Mouse (Mus musculus): ENCODE measurements around the gene Gmnc.

Gene Gmnc

DNA sequence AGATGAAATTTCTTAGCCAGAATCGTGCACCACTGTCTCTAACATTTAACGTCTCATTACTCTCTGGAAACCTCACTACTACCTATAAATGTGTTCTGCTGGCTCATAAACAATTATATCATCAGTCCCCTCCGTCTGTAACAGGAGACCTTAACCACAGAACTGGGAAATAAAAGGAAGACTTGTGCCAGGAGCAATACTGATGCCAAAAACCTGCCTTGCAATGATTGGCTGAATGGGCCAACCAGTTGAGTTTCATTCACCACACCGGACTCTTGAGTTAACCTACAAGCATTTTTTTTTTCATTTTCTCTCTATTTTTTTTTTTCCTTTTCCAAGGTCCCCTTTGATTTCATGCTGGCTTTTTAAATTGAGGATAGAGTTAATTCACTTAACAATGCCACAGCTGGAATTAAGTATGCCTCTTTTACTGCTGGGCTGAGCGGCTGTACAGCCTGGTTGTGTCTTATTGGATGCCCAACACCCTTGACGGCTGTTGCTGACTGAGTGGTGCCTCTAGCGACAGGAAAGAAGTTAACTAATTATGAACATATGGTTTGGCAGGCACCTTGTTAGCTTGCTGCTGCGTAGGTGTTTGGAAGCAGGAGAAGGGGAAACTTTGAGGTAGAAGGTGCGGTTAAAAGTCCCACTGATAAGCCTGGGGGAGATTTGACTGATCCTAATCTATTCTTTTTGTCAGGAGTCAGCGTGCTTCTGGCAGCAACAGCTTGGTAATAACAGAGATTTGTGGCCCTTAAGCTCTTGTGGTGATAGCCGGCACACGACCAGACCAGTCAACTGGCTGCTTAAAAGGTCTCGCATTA, at the start of gene Gmnc:
TSS of gene Gmnc (minus strand) at position 176 of the 824 bp plus-strand sequence.
- DNase-seq (ENCODE audit: low read depth): no peak

DNA sequence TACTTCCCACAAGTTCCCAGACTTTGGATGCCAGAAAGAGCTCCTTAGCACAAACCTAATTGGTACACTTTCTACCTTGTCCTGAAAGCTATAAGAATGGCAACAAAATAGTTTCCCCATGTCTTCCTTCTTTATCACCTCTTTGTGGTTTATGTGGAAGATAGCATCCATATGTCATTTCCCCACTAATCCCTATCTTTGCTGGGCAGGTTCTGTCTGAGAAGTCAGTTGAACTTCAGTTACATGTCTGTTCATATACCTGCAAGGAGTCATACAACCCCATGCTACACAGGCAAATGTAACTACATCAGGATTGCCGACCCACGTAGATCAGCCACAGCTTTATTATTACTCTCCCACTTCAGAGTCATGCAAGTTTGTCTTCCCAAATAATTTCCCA, 35.8 kb upstream of the Gmnc start:
- no peak for DNase-seq (ENCODE audit: low read depth)

DNA sequence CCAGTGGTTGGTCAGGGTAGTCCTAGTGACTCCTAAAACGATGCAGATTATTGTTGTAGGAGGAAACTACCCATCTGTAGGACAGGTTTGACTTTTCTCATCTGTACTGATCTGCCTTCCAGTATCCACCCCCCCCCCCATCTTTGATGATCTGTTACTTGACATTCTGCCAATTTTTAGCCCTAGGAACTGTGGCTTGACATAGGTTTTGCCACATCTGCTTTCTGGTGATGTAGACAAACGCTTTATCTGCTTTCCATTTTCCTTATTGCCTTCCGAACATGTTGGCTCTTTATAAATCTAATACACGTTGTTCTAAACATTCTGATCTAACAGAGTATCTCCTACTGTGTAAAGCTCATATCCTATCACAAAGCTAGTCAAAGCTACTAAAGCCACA, 34.8 kb upstream of the Gmnc start:
- no peak for DNase-seq (ENCODE audit: low read depth)

DNA sequence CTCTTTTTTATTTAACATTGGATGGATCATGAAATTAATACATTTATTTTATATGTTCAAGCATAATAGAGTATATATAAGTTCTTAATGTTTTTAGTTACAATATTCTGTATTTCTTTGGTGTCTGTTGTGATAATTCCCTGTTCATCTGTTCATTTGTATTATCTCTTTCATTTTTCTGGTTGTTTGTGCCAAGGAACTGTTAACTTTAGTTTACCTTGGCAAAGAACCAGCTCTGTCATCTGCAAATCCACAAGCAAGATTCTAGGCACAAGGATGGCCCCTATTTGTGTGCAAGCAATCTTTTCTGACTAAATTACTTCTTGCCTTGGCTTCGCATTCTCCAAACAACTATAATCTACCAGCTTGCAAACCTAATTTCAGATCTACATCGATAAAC, 31.3 kb upstream of the Gmnc start:
- DNase-seq (ENCODE audit: low read depth): no peak

DNA sequence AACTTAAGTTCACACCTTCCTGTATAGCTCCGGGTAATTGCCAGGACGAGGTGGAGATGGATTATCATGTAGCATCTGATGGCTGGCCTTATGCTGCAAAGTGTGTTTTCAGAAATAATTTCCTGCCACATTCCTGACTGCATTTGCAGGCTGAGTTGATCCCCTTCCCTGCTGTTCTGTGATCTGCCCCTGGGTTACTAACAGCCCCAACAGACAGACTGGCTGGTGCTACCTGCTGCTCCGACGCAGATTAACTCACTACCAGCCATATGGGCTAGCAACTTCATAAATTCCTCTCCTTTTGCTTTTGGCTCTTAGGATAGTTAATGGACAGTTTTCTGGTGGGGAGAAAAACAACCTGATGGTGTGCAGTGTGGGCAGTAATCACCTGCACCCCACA, 25.9 kb upstream of the Gmnc start:
- DNase-seq (ENCODE audit: low read depth): no peak

DNA sequence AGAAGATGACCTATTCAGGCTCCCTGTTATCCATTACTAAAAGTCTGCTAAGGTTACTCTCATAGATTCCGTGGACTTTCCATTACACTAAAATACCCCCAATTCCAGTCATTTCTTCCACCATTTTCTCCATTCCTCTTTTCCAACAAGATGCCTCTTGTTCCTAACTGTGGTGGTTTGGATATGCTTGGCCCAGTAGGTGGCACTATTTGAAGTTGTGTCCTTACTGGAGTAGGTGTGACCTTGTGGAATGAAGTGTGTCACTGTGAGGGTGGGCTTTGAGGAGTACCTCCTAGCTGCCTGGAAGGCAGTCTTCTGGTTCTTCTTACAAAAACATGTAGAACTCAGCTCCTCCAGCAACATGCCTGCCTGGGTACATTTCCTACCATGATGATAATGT, 11.3 kb upstream of the Gmnc start:
- no peak for DNase-seq (ENCODE audit: low read depth)

DNA sequence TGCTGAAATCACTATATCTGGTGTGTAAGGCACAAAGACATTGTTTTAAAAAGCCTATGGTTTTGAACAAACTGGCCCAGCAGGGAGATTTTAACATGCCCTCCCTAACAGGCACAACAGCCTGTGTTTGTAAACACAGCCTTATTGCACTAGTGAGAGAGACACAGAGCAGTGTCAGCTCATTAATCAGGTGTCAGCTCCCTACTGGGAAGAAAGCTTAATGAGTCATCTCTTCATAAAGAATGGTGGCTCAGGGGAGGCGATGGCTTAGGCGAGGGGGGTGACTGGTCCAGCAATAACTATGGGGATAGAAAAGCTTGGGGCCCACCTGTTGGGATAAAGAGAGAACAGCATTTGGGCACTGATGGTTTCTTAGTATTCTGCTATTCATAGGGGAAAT, 8.1 kb upstream of the Gmnc start:
- DNase-seq (ENCODE audit: low read depth): no peak

DNA sequence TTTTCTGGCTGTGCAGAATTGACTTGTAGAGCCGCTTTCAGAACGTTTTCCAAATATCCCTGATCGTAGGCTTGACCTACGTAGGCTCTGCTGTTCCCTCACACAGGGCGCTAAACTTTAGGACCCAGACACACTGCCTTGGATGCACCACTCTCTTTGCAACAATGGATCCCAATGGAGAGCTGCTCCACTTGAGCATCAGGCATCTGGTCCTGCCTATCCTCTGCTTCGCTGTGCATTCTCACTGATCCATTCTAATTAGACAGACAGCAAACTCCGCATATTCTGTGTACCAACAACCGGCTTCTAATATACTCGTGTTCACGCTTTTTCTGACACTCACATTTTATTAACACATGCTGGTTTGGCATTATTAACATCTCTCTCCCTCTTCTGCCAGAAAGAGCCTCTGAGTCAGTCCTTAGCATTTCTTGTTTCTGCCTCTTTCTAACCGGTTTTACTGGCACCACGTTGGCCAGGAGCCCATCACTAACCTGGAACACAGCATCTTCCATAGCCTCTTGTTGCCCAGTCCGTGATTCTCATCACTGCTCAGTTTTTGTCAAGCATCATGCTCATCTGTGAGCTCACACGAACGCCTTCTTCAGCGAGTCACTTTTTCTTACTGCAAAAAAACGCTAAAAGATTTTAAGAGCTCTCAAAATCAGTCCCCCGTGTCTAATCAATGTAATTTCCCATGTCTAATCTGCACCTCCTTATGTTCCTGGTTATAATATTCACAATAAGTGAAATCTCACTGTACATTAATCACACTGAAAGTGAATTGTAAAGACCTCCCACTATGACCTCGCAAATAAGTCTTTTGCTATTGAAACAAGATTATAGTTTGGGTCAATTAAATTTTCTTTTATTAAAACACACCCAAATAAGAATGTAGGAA, 1.8 kb downstream of the Gmnc start:
- DNase-seq (ENCODE audit: low read depth): no peak

DNA sequence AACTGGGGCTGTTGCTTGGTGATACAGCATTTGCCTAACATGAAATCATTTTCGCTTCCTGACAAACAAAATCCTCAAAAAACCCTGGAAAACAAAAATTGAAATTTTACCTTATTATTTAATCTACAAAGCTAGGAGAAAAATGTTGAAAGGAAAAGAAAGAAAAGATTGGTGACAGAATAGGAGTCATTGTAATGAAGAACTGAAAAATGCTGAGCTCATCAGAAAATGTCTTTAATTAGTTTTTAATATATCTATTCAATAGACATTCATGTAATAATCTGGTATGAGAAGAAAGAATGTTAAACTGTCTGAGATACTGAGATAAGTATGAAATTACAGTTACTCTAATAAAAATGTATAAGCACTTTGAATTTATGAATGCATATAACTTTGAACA, 3.3 kb downstream of the Gmnc start:
- DNase-seq (ENCODE audit: low read depth): no peak

DNA sequence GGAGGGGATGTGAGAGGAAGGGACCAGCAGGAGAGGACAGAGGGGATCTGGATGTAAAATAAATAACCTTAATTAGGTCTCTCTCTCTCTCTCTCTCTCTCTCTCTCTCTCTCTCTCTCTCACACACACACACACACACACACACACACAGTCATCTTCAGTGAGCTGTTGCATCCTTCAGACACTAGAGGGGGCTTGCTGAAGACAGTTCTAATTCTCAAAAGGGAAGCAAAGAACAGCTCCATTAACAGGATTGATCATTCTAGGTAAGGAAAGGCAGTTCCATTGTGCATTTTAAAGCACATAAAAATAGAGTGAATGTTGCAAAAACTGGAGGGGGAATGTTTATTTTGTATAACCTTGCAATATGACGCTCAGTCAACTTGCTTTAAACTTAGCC, 5.7 kb downstream of the Gmnc start:
- no peak for DNase-seq (ENCODE audit: low read depth)

DNA sequence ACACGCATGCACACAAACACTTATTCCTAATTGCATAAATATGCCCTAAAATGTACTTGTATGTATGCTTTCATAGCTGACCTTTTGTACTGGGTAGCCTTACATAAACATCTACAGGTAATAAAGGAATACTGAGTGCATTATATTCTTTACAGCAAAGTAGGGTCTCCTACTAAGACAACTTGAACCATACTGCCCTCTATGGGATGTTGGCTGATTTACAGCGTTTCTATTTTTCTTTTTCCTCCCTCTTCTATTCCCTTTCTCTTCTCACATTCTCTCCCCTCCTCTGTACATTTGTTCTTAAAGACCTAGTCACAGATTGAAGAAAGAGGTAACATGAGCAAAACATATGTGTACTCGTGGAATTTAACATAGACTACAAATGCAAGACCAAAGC, 9.3 kb downstream of the Gmnc start:
- no peak for DNase-seq (ENCODE audit: low read depth)

DNA sequence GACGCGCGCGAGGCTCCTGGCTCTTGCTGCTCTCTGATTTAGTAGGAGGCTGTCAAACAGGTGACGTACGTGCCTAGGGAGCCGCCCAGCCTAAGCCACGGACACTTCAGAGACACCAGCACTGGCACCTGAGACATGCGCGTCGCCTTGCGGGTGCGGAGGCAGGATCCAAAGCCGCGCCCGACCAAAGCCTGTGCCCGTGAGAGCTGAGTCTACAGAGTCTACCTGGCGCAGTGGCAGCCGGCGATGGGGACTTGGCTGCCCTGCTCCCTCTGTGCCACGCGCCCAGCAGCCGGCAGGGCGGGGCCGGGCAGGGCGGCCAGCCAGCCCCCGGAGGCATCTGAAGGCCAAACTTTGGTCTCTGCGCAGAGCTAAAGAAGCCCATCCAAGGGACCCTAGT, 23.5 kb downstream of the Gmnc start:
- no peak for DNase-seq (ENCODE audit: low read depth)

DNA sequence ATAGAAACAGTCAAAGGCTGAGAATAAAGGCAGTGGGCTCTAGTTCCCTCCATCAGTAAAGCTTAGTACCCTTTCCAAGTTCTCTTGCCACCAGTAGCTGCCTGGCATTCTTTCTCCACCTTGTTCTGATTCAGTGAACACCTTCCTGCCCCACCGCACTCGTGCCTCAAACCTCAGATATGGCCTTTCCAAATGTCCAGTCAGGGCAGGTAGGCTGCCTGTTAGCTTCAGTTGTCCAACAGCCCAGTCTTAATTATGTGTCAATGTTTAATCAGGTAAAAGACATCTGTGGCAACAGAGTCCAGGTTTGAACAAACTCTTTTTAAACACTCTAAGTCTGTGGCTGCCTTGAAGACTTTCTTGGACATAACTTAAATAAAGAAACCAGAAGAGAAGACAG, 24.6 kb downstream of the Gmnc start:
- no peak for DNase-seq (ENCODE audit: low read depth)

DNA sequence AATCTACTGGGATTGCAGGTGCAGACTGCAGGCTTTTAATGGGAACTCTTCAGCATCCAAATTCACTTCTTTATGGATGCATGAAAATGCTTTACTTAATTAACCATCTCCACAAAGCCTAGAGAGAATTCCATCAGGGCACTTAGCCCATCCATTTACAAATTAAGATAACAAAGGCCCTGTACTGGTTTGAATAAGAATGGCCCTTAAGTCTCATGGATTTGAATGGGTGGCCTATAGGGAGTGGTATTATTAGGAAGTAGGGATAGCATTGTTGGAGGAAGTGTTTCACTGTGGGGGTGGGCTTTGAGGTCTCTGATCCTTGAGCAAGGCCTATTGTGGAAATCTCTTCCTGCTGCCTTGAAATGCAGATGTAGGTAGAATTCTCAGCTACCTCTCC, 29.5 kb downstream of the Gmnc start:
- no peak for DNase-seq (ENCODE audit: low read depth)

DNA sequence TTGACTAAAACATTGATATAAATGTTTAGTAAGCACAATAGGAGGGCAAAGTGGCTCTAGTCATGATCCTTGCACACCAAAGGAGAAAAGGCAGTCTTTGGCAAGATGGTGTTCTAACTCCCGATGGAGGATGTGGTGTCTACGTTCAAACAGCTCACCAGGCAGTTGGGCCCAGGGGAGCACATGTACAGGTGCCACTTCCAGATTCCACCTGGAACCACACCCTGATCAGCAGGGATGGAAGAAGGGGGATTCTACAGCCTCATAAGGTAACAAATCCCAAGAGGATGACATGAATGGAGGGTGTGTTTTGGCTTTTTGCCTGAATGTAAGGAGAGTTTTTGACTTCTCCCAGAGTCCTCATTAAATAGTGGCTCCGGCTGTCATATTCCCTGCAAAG, 39.9 kb downstream of the Gmnc start:
- no peak for DNase-seq (ENCODE audit: low read depth)

DNA sequence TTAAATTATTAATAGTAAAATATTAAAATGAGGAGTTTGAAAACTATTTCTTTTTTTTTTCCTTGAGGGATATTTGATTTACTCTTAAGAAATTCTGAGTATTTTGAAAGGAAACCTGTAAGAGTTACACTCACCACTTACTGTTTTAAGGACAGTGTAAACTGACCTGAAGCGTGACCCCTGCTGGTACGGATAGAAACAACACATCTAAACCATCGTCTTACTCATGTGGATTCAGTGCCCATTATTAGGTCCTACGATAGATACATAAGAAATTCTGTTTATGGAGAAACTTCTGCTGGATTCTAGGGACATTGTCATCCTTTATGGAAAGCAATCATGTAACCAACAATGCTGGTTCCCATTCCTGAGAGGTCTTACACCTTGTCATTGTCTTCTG, 41.2 kb downstream of the Gmnc start:
- DNase-seq (ENCODE audit: low read depth): no peak

DNA sequence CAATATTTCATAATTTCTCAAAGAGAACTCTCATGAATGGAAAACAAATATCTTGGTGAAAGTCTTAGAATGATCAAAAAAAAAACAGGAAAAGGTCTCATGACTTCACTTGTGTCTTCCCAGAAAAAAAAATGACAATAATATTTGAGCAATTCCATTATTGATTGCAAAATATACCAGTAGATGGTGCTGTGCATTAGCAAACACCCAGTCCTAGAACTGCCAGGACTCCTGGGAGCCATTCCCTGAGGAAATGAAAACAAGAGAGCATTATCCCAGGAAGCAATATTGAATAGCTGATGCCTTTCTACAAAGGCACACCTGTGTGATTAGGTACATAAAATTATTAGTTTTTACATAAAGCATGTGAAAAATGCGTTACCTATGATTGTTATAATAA, 87.5 kb downstream of the Gmnc start:
- DNase-seq (ENCODE audit: low read depth): no peak

DNA sequence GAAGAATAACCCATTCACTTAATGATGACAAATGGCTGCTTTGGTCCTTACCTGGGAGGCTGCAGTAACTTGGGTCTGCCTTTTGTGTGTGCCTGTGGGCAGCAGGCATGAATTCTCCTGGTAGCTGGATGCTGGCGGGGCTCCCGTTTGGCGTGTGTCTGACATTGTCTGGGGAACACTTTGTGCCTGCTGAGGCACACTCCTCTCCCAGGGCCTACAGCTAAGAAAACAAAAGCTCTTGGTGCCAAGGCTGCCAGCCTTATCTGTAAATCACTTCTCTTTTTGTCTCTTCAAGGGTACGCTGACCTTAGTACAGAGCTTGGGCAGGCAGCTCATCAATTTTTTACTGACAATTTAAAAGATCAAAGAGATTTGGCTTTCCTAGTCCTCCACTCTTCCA, 90.0 kb downstream of the Gmnc start:
- DNase-seq (ENCODE audit: low read depth): no peak

DNA sequence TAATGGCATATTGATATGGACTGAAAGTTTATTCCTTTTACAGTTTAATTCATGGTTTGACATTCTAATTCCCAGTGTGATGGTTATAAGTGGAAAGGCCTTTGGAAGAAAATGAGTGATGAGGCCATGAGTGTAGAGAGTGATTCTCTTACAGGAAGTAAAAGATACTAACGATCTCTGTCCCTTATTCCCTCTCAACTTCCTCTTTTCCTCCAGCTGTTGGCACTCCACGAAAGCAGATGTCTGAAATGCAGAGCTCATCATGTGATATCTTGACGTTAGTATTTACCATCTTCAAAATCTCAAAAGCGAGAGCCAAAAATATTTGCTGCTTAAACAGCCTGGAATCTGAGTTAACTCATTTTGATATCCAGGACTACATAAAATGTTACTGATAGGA, 105.1 kb downstream of the Gmnc start:
- no peak for DNase-seq (ENCODE audit: low read depth)

DNA sequence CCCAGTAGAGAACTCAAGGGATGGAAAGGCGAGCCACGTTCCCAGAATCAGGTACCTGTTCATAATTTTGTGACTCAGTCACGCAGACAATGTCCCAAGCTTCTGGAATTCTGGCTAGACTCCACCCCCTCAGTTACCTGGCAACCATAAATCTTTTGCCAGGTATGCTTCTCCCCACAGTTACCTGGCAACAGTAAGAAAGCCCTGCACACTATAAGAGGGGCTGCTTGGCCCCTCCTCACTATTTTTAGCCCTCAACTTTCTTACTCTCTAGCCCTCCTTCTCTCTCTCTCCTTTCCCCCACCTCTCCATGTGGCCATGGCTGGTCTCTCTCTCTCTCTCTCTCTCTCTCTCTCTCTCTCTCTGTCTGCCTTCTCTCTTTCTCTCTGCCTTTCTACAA, 114.6 kb downstream of the Gmnc start:
- no peak for DNase-seq (ENCODE audit: low read depth)

All from c-Kit-positive CD71-positive TER-119-negative erythroid progenitor cells, embryonic 14.5 days (primary cell).